Comparison of ENCODE assay signal across 19 mouse cellular contexts in genomic region chr7:112362574-112363200, GRCm38 (mm10).
A peak's percentile ranks its signal among the peaks of the same experiment; 100 is the strongest.
DNase-seq lines count a peak whose midpoint lies in the region; ATAC-seq and TF ChIP-seq lines count a peak whose summit lies in the region.
"Had no signal": no experiment of that assay in that cellular context is flagged by ENCODE, and none has a peak within 500 bp of the region (broad histone marks: within the 10 kb centered on the region; RNA-seq: fewer than 3 reads in every experiment).

No protein-coding gene starts in this region.

- DNase-seq in lung, embryonic 14.5 days: no peak
- no peak for DNase-seq in lung, postnatal 14 days
- DNase-seq in heart, adult 8-10 months (ENCODE audit: low spot score): peak; percentile 35
- peak; percentile 56 for DNase-seq in heart, postnatal 4 days
- no peak for DNase-seq in urinary bladder, postnatal 36 days (ENCODE audit: low spot score in 2 of 2)
- DNase-seq: adrenal gland, postnatal 25 days; cerebellum, adult 11-12 months; cerebellum, postnatal 14 days; liver, embryonic 13.5 days; retina, postnatal 1 day; thymus, postnatal 14 days had no signal

- H3K4me1 ChIP-seq in lung, embryonic 14.5 days (ENCODE audit: insufficient read depth): no peaks in the 10 kb centered on the region
- peaks cover 85% of the 10 kb centered on the region for H3K4me1 ChIP-seq in heart, embryonic 12.5 days (replicated peaks)
- no peaks in the 10 kb centered on the region for H3K4me1 ChIP-seq in forebrain, embryonic 12.5 days
- H3K4me1 ChIP-seq: intestine, embryonic 15.5 days; kidney, embryonic 15.5 days; limb, embryonic 13.5 days; liver, embryonic 13.5 days; midbrain, embryonic 12.5 days had no signal

- ATAC-seq in lung, embryonic 14.5 days (ENCODE audit: insufficient read depth): no peak
- peak; percentile 66 for ATAC-seq in heart, embryonic 12.5 days (ENCODE audit: insufficient number of reproducible peaks, low FRiP score)
- ATAC-seq in forebrain, embryonic 12.5 days (ENCODE audit: low FRiP score): no peak
- ATAC-seq: intestine, embryonic 15.5 days; Patski had no signal

- no peak for TF ChIP-seq CTCF in lung, embryonic 14.5 days (IDR thresholded peaks at IDR 0.05; ENCODE audit: low read depth)

- 47% methylated on average over 7 of the region's 7 CpGs for WGBS in lung, embryonic 14.5 days
- WGBS in heart, embryonic 12.5 days: 34% methylated on average over 7 of the region's 7 CpGs
- WGBS in forebrain, embryonic 12.5 days: 75% methylated on average over 7 of the region's 7 CpGs

- no peaks in the 10 kb centered on the region for H3K27me3 ChIP-seq in lung, embryonic 14.5 days (ENCODE audit: insufficient read depth, low read length)
- H3K27me3 ChIP-seq in heart, embryonic 12.5 days (replicated peaks): no peaks in the 10 kb centered on the region
- 0 out of 2 replicates have a peak, but pooled peaks cover 3% of the 10 kb centered on the region for H3K27me3 ChIP-seq in forebrain, embryonic 12.5 days
- H3K27me3 ChIP-seq: intestine, embryonic 15.5 days; kidney, embryonic 15.5 days; limb, embryonic 13.5 days; liver, embryonic 13.5 days; midbrain, embryonic 12.5 days; Patski had no signal

- H3K4me3 ChIP-seq in lung, embryonic 14.5 days (ENCODE audit: low read depth, low read length): no peak overlapping the region
- H3K4me3 ChIP-seq in heart, embryonic 12.5 days: no peak overlapping the region
- H3K4me3 ChIP-seq in forebrain, embryonic 12.5 days (replicated peaks): no peak overlapping the region
- H3K4me3 ChIP-seq: intestine, embryonic 15.5 days; kidney, embryonic 15.5 days; limb, embryonic 13.5 days; liver, embryonic 13.5 days; midbrain, embryonic 12.5 days had no signal

- no peak overlapping the region for H3K9ac ChIP-seq in lung, embryonic 14.5 days
- peak overlapping the region; percentile 35; the same call in 1 of the 2 replicates for H3K9ac ChIP-seq in heart, embryonic 12.5 days
- H3K9ac ChIP-seq in forebrain, embryonic 12.5 days: no peak overlapping the region
- H3K9ac ChIP-seq: hindbrain, embryonic 14.5 days; intestine, embryonic 15.5 days; kidney, embryonic 15.5 days; limb, embryonic 13.5 days; liver, embryonic 13.5 days; midbrain, embryonic 12.5 days had no signal

- H3K36me3 ChIP-seq in lung, embryonic 14.5 days (ENCODE audit: insufficient read depth): no peaks in the 10 kb centered on the region
- H3K36me3 ChIP-seq in heart, embryonic 12.5 days: peaks cover 10% of the 10 kb centered on the region
- no peaks in the 10 kb centered on the region for H3K36me3 ChIP-seq in forebrain, embryonic 12.5 days (replicated peaks)
- H3K36me3 ChIP-seq: intestine, embryonic 15.5 days; kidney, embryonic 15.5 days; limb, embryonic 13.5 days; liver, embryonic 13.5 days; midbrain, embryonic 12.5 days had no signal

- peak overlapping the region; percentile 42; the same call in 1 of the 2 replicates for H3K27ac ChIP-seq in lung, embryonic 14.5 days (ENCODE audit: low read depth)
- peak overlapping the region; percentile 91 for H3K27ac ChIP-seq in heart, embryonic 12.5 days (ENCODE audit: poor library complexity, severe bottlenecking)
- no peak overlapping the region for H3K27ac ChIP-seq in forebrain, embryonic 12.5 days
- H3K27ac ChIP-seq: hindbrain, embryonic 14.5 days; intestine, embryonic 15.5 days; kidney, embryonic 15.5 days; limb, embryonic 13.5 days; liver, embryonic 13.5 days; midbrain, embryonic 12.5 days had no signal

- H3K4me2 ChIP-seq in lung, embryonic 14.5 days: no peak overlapping the region
- no peak overlapping the region for H3K4me2 ChIP-seq in heart, embryonic 12.5 days
- no peak overlapping the region for H3K4me2 ChIP-seq in forebrain, embryonic 12.5 days
- H3K4me2 ChIP-seq: hindbrain, embryonic 14.5 days; intestine, embryonic 15.5 days; kidney, embryonic 15.5 days; limb, embryonic 13.5 days; liver, embryonic 13.5 days; midbrain, embryonic 12.5 days had no signal

- no peaks in the 10 kb centered on the region for H3K9me3 ChIP-seq in lung, embryonic 14.5 days (ENCODE audit: low read depth, low read length)
- H3K9me3 ChIP-seq in heart, embryonic 12.5 days (replicated peaks): no peaks in the 10 kb centered on the region
- no peaks in the 10 kb centered on the region for H3K9me3 ChIP-seq in forebrain, embryonic 12.5 days
- H3K9me3 ChIP-seq: intestine, embryonic 15.5 days; kidney, embryonic 15.5 days; limb, embryonic 13.5 days; liver, embryonic 13.5 days; midbrain, embryonic 12.5 days had no signal

Comparison
In these comparisons a context has a peak if more than half of its experiments do, and no peak if none do; other contexts are left out.
1. DNase-seq: peak in heart, adult 8-10 months (single experiment) and heart, postnatal 4 days (single experiment); none in lung, embryonic 14.5 days (single experiment), lung, postnatal 14 days (single experiment) and urinary bladder, postnatal 36 days (0 of 2).